Mouse (Mus musculus): Measurements from ENCODE around the gene Chrng. TPM values are rescaled to one million over a fixed set of nuclear protein-coding genes. Genes with fewer than 3 reads are reported as not detected.

Gene Chrng
- polyA plus RNA-seq, 1 experiment, result 376 TPM

GRCm38 (mm10) chr1:87259316-87259715, 54.9 kb downstream of the Chrng start:
- H3K4me3 ChIP-seq, result no peak overlapping the region
- no peak for TF ChIP-seq MYOD1 (IDR thresholded peaks at IDR 0.05; ENCODE audit: control insufficient read depth in 1 of 3, insufficient read length in 2 of 3, low read depth in 2 of 3)
- no peak for TF ChIP-seq MAX (IDR thresholded peaks at IDR 0.05; ENCODE audit: low read depth)
- TF ChIP-seq USF1 (IDR thresholded peaks at IDR 0.05; ENCODE audit: low read depth), result no peak
- peaks cover 4% of the 10 kb centered on the region for H3K27me3 ChIP-seq (ENCODE audit: control insufficient read depth, insufficient read depth, insufficient read length)

More at GRCm38 (mm10) chr1:87259316-87259715, 54.9 kb downstream of the Chrng start:
- no peak overlapping the region for H3ac ChIP-seq (ENCODE audit: control insufficient read depth, insufficient read length)
- no peaks in the 10 kb centered on the region for H3K36me3 ChIP-seq (ENCODE audit: control insufficient read depth, insufficient read depth)
- no peaks in the 10 kb centered on the region for H3K79me2 ChIP-seq (ENCODE audit: control insufficient read depth, insufficient read depth)
- H3K4me2 ChIP-seq (ENCODE audit: low read depth), result no peak overlapping the region

Other genes starting within 250 kb of the Chrng start
- not detected for gene Alppl2, start 114.7 kb upstream of the Chrng start, polyA plus RNA-seq (2012; fragmentation: generic; extraction: Trizol)
- 0.32 TPM for gene Alpi, start 103.1 kb upstream of the Chrng start, polyA plus RNA-seq (2012; fragmentation: generic; extraction: Trizol)
- 0.08 TPM for gene Akp3, start 79.7 kb upstream of the Chrng start, polyA plus RNA-seq (2012; fragmentation: generic; extraction: Trizol)
- gene Ecel1, start 48.1 kb upstream of the Chrng start, polyA plus RNA-seq (2012; fragmentation: generic; extraction: Trizol), result 0.06 TPM
- gene Prss56, start 21.3 kb upstream of the Chrng start, polyA plus RNA-seq (2012; fragmentation: generic; extraction: Trizol), result 0.16 TPM
- gene Chrnd, start 14.1 kb upstream of the Chrng start, polyA plus RNA-seq (2012; fragmentation: generic; extraction: Trizol), result 208 TPM
- 221 TPM for gene Eif4e2, start 9.3 kb downstream of the Chrng start, polyA plus RNA-seq (2012; fragmentation: generic; extraction: Trizol)
- 2.1 TPM for gene Efhd1, start 59.7 kb downstream of the Chrng start, polyA plus RNA-seq (2012; fragmentation: generic; extraction: Trizol)
- gene Gigyf2, start 122.3 kb downstream of the Chrng start, polyA plus RNA-seq (2012; fragmentation: generic; extraction: Trizol), result 19.0 TPM
- gene Kcnj13, start 190.1 kb downstream of the Chrng start, polyA plus RNA-seq (2012; fragmentation: generic; extraction: Trizol), result 0.12 TPM